Mouse (Mus musculus) cerebellum, adult 2 months (tissue): ENCODE data around the gene Mtss1l.

Experiments
- CTCF ChIP-seq: fragments of 200-500 bp; IDR thresholded peaks from 2 replicates; pipeline ENCODE4 v1.5.1; 2011; ENCODE audit warnings: low read depth, mild to moderate bottlenecking, control low read depth, low read length, moderate library complexity, borderline replicate concordance; ENCODE audit not compliant: insufficient read depth
- POLR2A ChIP-seq: fragments of 200-500 bp; IDR thresholded peaks from 2 replicates; pipeline ENCODE4 v1.6.1; 2011; ENCODE audit warnings: low read length, control low read depth, borderline replicate concordance; ENCODE audit not compliant: insufficient read depth

DNA sequence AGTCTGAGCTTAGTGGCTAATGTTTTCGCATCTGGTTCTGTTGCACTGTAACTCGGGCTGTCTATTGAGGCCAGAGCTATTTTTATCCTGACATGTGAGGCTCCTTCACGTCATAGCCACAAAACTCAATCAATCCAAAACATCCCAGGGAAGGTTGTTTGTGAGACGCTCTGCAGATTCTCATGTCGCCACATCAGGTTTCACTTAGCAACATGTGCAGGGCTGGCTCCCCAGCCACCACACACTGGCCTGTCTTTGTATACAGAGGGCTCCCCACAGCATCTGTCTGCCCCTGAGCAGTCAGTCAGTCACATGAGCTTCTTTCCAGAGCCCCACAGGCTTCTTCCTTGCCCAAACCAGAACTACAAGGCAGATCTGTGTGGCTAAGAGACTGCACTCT, 44.6 kb upstream of the Mtss1l start:
- TF ChIP-seq CTCF (no peak), POLR2A (no peak)
